Mouse (Mus musculus): ENCODE measurements at regions not wholly inside any gene's neighbourhood (a gene's known extent, or its start where the extent isn't known, plus 50 kb on each side); places are given as distances from the start of the nearest gene placed in this dataset.

GRCm38 (mm10) chr8:26847009-26847408 lies 130.1 kb upstream of the Zfp703 start:
- DNase-seq (ENCODE audit: low read depth): no peak

- DNase-seq (ENCODE audit: low read depth): no peak
Observed at GRCm38 (mm10) chr8:26848098-26848772, 128.9 kb upstream of the Zfp703 start.

- no peak for DNase-seq (ENCODE audit: low read depth)
Observed at GRCm38 (mm10) chr8:26848955-26849684, 128.0 kb upstream of the Zfp703 start.

- DNase-seq (ENCODE audit: low read depth): no peak
Observed at GRCm38 (mm10) chr8:26851871-26852800, 125.0 kb upstream of the Zfp703 start.

GRCm38 (mm10) chr8:26852921-26853320 lies 124.2 kb upstream of the Zfp703 start:
- DNase-seq (ENCODE audit: low read depth): no peak

- no peak for DNase-seq (ENCODE audit: low read depth)
Observed at GRCm38 (mm10) chr8:26854557-26855238, 122.4 kb upstream of the Zfp703 start.

- DNase-seq (ENCODE audit: low read depth): no peak
Observed at GRCm38 (mm10) chr8:26855256-26855655, 121.9 kb upstream of the Zfp703 start.

GRCm38 (mm10) chr8:26864571-26864970 lies 112.6 kb upstream of the Zfp703 start:
- DNase-seq (ENCODE audit: low read depth): no peak

- DNase-seq (ENCODE audit: low read depth): no peak
Observed at GRCm38 (mm10) chr8:26864971-26865370, 112.2 kb upstream of the Zfp703 start.

- no peak for DNase-seq (ENCODE audit: low read depth)
Observed at GRCm38 (mm10) chr8:26868101-26868848, 108.8 kb upstream of the Zfp703 start.

GRCm38 (mm10) chr8:26868849-26869110 lies 108.3 kb upstream of the Zfp703 start:
- no peak for DNase-seq (ENCODE audit: low read depth)

- no peak for DNase-seq (ENCODE audit: low read depth)
Observed at GRCm38 (mm10) chr8:26871838-26872237, 105.3 kb upstream of the Zfp703 start.

- no peak for DNase-seq (ENCODE audit: low read depth)
Observed at GRCm38 (mm10) chr8:26872382-26872781, 104.7 kb upstream of the Zfp703 start.

- no peak for DNase-seq (ENCODE audit: low read depth)
Observed at GRCm38 (mm10) chr8:26872815-26873214, 104.3 kb upstream of the Zfp703 start.

GRCm38 (mm10) chr8:26880177-26880576 lies 96.9 kb upstream of the Zfp703 start:
- no peak for DNase-seq (ENCODE audit: low read depth)

GRCm38 (mm10) chr8:26881268-26882120 lies 95.6 kb upstream of the Zfp703 start:
- DNase-seq (ENCODE audit: low read depth): no peak

GRCm38 (mm10) chr8:26882616-26883015 lies 94.5 kb upstream of the Zfp703 start:
- DNase-seq (ENCODE audit: low read depth): no peak

GRCm38 (mm10) chr8:26883285-26883684 lies 93.8 kb upstream of the Zfp703 start:
- DNase-seq (ENCODE audit: low read depth): no peak

GRCm38 (mm10) chr8:26883770-26884169 lies 93.4 kb upstream of the Zfp703 start:
- no peak for DNase-seq (ENCODE audit: low read depth)

- DNase-seq (ENCODE audit: low read depth): no peak
Observed at GRCm38 (mm10) chr8:26884350-26884749, 92.8 kb upstream of the Zfp703 start.

GRCm38 (mm10) chr8:26885365-26885764 lies 91.8 kb upstream of the Zfp703 start:
- no peak for DNase-seq (ENCODE audit: low read depth)

All from naive thymus-derived CD4-positive, alpha-beta T cell, adult 2 months (primary cell).